Mouse (Mus musculus) embryonic facial prominence, embryonic 11.5 days (tissue): ENCODE results near the gene Pnmal1. TPM values are rescaled to one million over a fixed set of nuclear protein-coding genes. Genes with fewer than 3 reads are reported as not detected.

Experiments
- polyA plus RNA-seq: library from polyadenylated mRNA; unstranded; fragments of >200 nt; fragmentation: Nextera tagmentation; extraction: Ambion mirVana; gene quantifications from 2 replicates; pipeline ENCODE4 v1.2.1, GENCODE M21; 2014

Gene Pnmal1
- polyA plus RNA-seq, 1 experiment from 2014 or later, result 5.3 TPM

Other genes starting within 250 kb of the Pnmal1 start
- not detected in 2 replicates for gene Ceacam9, start 237.8 kb upstream of the Pnmal1 start, polyA plus RNA-seq
- gene Ap2s1, start 221.3 kb upstream of the Pnmal1 start, polyA plus RNA-seq, result 262 and 279 TPM in 2 replicates
- 19.6 and 19.7 TPM in 2 replicates for gene Slc1a5, start 178.3 kb upstream of the Pnmal1 start, polyA plus RNA-seq
- 102 and 121 TPM in 2 replicates for gene Strn4, start 143.8 kb upstream of the Pnmal1 start, polyA plus RNA-seq
- 21.0 and 24.9 TPM in 2 replicates for gene Fkrp, start 142.9 kb upstream of the Pnmal1 start, polyA plus RNA-seq
- gene Prkd2, start 116.8 kb upstream of the Pnmal1 start, polyA plus RNA-seq, result 10.1 and 11.4 TPM in 2 replicates
- 11.5 and 12.2 TPM in 2 replicates for gene Dact3, start 84.4 kb upstream of the Pnmal1 start, polyA plus RNA-seq
- gene Gng8, start 67.9 kb upstream of the Pnmal1 start, polyA plus RNA-seq, result 16.0 and 19.8 TPM in 2 replicates
- gene Ptgir, start 53.2 kb upstream of the Pnmal1 start, polyA plus RNA-seq, result 0.87 and 1.1 TPM in 2 replicates
- 227 and 237 TPM in 2 replicates for gene Calm3, start 35.6 kb upstream of the Pnmal1 start, polyA plus RNA-seq
- 3.7 and 4.2 TPM in 2 replicates for gene Pnmal2, start 15.0 kb upstream of the Pnmal1 start, polyA plus RNA-seq
- gene Gm42372, start 23.4 kb downstream of the Pnmal1 start, polyA plus RNA-seq, result 0.52 and 0.63 TPM in 2 replicates
- gene Ccdc8, start 33.0 kb downstream of the Pnmal1 start, polyA plus RNA-seq, result 15.9 and 17.1 TPM in 2 replicates
- 100 and 102 TPM in 2 replicates for gene Ppp5c, start 68.2 kb downstream of the Pnmal1 start, polyA plus RNA-seq
- 6.7 TPM in 2 replicates for gene Hif3a, start 102.7 kb downstream of the Pnmal1 start, polyA plus RNA-seq
- 0.10 and 0.11 TPM in 2 replicates for gene Psg16, start 114.4 kb downstream of the Pnmal1 start, polyA plus RNA-seq
- not detected in 2 replicates for gene Ceacam3, start 190.6 kb downstream of the Pnmal1 start, polyA plus RNA-seq
- not detected in 2 replicates for gene Psg29, start 243.8 kb downstream of the Pnmal1 start, polyA plus RNA-seq